Mouse (Mus musculus) stomach, embryonic 14.5 days (tissue): ENCODE measurements around the gene Pclaf. TPM values are rescaled to one million over a fixed set of nuclear protein-coding genes. Genes with fewer than 3 reads are reported as not detected.
A peak's percentile ranks its signal among the peaks of the same experiment; 100 is the strongest.

Experiments used
- ATAC-seq: fragments of 200-750 bp; cut with Nextera tagmentation; 2 replicates; pipeline ENCODE4 v1.8.0; 2017; ENCODE audit warnings: low read depth, moderate TSS enrichment; ENCODE audit not compliant: insufficient number of reproducible peaks, insufficient read depth, low FRiP score
- H3K27ac ChIP-seq: fragments of 300-500 bp; sonication (generic); 2 replicates; pipeline ENCODE4 v1.5.1; 2014; ENCODE audit warnings: mild to moderate bottlenecking, low read length, moderate library complexity, mixed read lengths
- H3K27me3 ChIP-seq: fragments of 300-500 bp; sonication (generic); 2 replicates; pipeline ENCODE4 v1.6.1; 2014; ENCODE audit warnings: low read length, control low read depth, mixed read lengths; ENCODE audit not compliant: control insufficient read depth, insufficient read depth
- H3K36me3 ChIP-seq: fragments of 300-500 bp; sonication (generic); 2 replicates; pipeline ENCODE4 v1.6.1; 2014; ENCODE audit warnings: mild to moderate bottlenecking, control low read depth, low read length, moderate library complexity, mixed read lengths; ENCODE audit not compliant: control insufficient read depth, insufficient read depth
- H3K4me1 ChIP-seq: fragments of 300-500 bp; sonication (generic); 2 replicates; pipeline ENCODE4 v1.6.1; 2014; ENCODE audit warnings: low read length, control low read depth, mixed read lengths; ENCODE audit not compliant: control insufficient read depth, insufficient read depth
- H3K4me2 ChIP-seq: fragments of 300-500 bp; sonication (generic); replicated peaks from 2 replicates; pipeline ENCODE4 v1.6.1; 2014; ENCODE audit warnings: low read depth, low read length, control low read depth
- H3K4me3 ChIP-seq: fragments of 300-500 bp; sonication (generic); 2 replicates; pipeline ENCODE4 v1.5.1; 2014; ENCODE audit warnings: low read depth, low read length, control low read depth
- H3K9ac ChIP-seq: fragments of 300-500 bp; sonication (generic); replicated peaks from 2 replicates; pipeline ENCODE4 v1.6.1; 2014; ENCODE audit warnings: low read depth, mild to moderate bottlenecking, control low read depth, low read length, moderate library complexity, mixed read lengths
- H3K9me3 ChIP-seq: fragments of 300-500 bp; sonication (generic); 2 replicates; pipeline ENCODE4 v1.6.1; 2016; ENCODE audit warnings: low read depth, low read length, control low read depth; ENCODE audit not compliant: control insufficient read depth
- WGBS: fragments of 180-500 bp; shearing (Covaris S2); extraction: QIAGEN DNeasy Blood & Tissue Kit; methylation state at CpG from one replicate; pipeline ENCODE4 v1.1.7; 2014; 5-methylcytosine and 5-hydroxymethylcytosine counted together
- polyA plus RNA-seq: library from polyadenylated mRNA; unstranded; fragments of >200 nt; fragmentation: Nextera tagmentation; extraction: Ambion mirVana; gene quantifications from 2 replicates; pipeline ENCODE4 v1.2.1, GENCODE M21; 2014

Pclaf gene
- polyA plus RNA-seq: 176 and 179 TPM in 2 replicates

DNA sequence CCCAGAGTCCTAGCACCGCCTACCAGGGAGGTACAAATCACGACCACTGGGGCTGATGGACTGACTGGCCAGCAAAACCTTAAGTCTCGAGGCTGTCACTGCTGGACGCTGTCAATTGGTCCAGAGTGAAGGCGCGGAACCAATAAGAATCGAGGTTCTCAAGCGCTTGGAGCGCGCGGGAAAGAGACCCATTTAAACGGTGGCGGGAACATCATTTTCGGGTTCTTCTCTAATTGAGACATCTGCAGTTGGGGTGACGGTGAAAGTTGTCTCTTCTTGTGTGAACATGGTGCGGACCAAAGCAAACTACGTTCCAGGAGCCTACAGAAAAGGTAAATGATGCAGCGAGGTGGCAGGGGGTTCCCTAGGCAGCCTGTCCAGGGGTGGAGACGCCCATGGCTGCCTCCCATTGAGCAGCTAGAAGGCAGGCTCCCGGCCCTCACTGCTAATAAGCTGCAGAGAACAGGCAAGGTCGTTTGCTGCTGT lies at the start of gene Pclaf:
Gene Pclaf, plus strand, starts transcription at position 95 of the 486 bp plus-strand sequence.
- under 1% methylated on average over 21 of the region's 21 CpGs for WGBS
- peak; percentile 97 for ATAC-seq
- H3K27ac ChIP-seq: peak within 1 kb of the TSS; percentile 71; the same call in 1 of the 2 replicates

DNA sequence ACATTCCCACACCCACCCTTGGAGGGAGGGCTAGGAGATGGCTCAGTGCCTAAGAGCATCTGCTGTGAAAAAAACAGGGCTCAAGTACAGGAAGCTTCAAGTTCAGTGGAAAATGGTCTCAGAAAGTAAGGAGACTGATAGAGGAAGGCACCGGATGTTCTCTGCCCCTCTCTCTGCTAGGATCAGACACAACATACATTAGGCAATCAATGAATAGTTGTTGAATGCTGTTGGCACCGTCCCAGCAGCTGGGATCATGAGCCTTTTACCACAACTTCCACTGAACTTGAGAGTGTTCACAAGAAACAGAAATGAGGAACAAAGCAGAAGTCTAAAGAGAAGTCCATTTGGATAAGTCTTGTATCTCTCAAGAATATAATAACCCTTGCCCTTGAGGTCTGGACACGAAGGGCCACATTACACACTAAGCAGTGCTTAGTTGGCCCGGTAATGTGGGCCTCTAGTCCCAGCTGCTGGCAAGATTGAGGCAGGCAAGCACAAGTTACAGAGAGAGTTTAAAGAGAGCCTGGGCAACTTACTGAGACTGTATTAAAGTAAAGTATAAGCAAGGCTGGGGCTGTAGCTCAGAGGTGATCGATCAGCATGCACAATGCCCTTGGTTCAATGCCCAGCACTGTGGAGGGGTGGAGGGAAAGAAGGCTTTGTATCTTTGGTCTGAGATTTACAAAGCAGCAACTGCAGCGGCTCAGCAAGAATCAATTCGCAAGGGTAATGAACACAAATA lies 45.4 kb upstream of the Pclaf start:
- WGBS: 77% methylated on average over 7 of the region's 7 CpGs
- no peak overlapping the region for H3K9ac ChIP-seq
- H3K27ac ChIP-seq: no peak overlapping the region
- H3K36me3 ChIP-seq: peaks cover 8% of the 10 kb centered on the region
- H3K27me3 ChIP-seq: no peaks in the 10 kb centered on the region
- H3K9me3 ChIP-seq: no peaks in the 10 kb centered on the region
- H3K4me1 ChIP-seq: no peaks in the 10 kb centered on the region
- ATAC-seq: no peak
- H3K4me3 ChIP-seq: no peak overlapping the region
- no peak overlapping the region for H3K4me2 ChIP-seq

More for the DNA sequence above, at the start of gene Pclaf:
- H3K9ac ChIP-seq: peak within 1 kb of the TSS; percentile 67
- peaks cover 4% of the 10 kb centered on the region; the same call in 1 of the 2 replicates for H3K36me3 ChIP-seq
- H3K4me2 ChIP-seq: peak within 1 kb of the TSS; percentile 84
- H3K9me3 ChIP-seq: no peaks in the 10 kb centered on the region
- H3K4me1 ChIP-seq: 0 out of 2 replicates have a peak, but pooled peaks cover 5% of the 10 kb centered on the region
- H3K27me3 ChIP-seq: no peaks in the 10 kb centered on the region
- H3K4me3 ChIP-seq: peak within 1 kb of the TSS; percentile 75

DNA sequence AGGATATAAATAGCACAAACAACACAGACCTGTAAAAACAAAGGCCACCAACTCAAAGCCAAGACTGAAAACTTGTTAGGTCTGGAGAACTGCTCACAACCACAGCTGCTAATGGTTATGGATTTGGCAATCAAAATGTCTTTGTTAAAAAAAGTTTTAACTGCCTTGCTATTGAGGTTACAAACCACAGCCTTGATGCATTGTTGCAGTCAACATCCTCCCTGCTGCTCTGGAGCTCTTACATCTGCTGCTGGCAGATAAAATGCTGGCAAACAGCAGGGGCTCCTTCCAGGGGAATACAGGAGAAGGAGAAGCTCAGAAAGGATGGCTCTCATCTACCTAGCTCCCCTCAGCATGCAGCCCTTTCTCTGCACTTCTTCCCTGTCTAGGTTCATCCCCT lies 41.9 kb upstream of the Pclaf start:
- Histone ChIP-seq H3K9me3 (no peaks in the 10 kb centered on the region), H3K9ac (no peak overlapping the region), H3K4me1 (no peaks in the 10 kb centered on the region), H3K4me2 (no peak overlapping the region), H3K27ac (no peak overlapping the region), H3K36me3 (peaks cover 22% of the 10 kb centered on the region), H3K4me3 (no peak overlapping the region), H3K27me3 (no peaks in the 10 kb centered on the region)
- no peak for ATAC-seq

DNA sequence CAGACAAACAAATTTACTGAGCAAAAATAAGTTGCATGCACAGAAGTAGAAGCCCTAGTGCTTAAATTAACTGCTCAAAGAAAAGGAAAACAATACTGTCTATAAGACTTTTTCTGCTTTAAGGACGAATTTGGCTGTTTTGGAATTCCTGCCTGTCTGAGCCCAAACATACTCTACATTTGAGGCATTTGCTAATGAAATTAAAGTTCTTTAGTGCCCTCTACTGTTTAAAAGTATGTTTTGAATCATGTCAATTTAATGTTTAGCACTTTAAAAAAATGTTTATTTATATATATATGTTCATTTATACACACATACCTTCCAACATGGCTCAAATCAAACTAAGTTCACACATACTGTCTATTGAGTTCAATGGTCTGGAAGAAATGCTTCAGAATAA lies 39.8 kb upstream of the Pclaf start:
- 13% methylated on average over 1 of the region's 1 CpGs for WGBS
- ATAC-seq: no peak
- H3K27me3 ChIP-seq: no peaks in the 10 kb centered on the region

DNA sequence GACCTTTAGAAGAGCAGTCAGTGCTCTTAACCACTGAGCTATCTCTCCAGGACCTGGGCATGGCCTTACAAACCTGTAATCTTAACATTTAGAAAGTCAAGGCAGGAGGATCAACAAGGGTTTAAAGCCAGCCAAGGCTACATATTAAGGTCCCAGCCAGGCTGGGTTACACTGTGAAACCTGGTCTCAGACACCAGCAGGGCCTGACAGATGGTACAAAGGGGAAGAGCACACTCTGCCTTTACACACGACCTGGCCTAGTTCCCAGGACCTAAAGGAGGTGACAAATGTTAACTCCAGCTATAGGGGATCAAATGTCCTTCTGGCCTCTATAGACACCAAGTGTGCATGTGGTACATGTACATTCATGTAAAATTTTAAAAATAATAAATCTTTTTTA lies 30.4 kb upstream of the Pclaf start:
- 46% methylated on average over 1 of the region's 1 CpGs for WGBS
- no peak overlapping the region for H3K4me2 ChIP-seq
- H3K4me3 ChIP-seq: no peak overlapping the region
- H3K4me1 ChIP-seq: no peaks in the 10 kb centered on the region
- no peaks in the 10 kb centered on the region for H3K9me3 ChIP-seq
- H3K9ac ChIP-seq: no peak overlapping the region
- H3K36me3 ChIP-seq: peaks cover 30% of the 10 kb centered on the region
- no peak for ATAC-seq
- no peak overlapping the region for H3K27ac ChIP-seq
- no peaks in the 10 kb centered on the region for H3K27me3 ChIP-seq

More for the DNA sequence above, 39.8 kb upstream of the Pclaf start:
- H3K4me3 ChIP-seq: no peak overlapping the region
- no peaks in the 10 kb centered on the region for H3K9me3 ChIP-seq
- H3K4me1 ChIP-seq: no peaks in the 10 kb centered on the region
- no peak overlapping the region for H3K4me2 ChIP-seq
- no peak overlapping the region for H3K9ac ChIP-seq
- H3K36me3 ChIP-seq: peaks cover 22% of the 10 kb centered on the region
- H3K27ac ChIP-seq: no peak overlapping the region

DNA sequence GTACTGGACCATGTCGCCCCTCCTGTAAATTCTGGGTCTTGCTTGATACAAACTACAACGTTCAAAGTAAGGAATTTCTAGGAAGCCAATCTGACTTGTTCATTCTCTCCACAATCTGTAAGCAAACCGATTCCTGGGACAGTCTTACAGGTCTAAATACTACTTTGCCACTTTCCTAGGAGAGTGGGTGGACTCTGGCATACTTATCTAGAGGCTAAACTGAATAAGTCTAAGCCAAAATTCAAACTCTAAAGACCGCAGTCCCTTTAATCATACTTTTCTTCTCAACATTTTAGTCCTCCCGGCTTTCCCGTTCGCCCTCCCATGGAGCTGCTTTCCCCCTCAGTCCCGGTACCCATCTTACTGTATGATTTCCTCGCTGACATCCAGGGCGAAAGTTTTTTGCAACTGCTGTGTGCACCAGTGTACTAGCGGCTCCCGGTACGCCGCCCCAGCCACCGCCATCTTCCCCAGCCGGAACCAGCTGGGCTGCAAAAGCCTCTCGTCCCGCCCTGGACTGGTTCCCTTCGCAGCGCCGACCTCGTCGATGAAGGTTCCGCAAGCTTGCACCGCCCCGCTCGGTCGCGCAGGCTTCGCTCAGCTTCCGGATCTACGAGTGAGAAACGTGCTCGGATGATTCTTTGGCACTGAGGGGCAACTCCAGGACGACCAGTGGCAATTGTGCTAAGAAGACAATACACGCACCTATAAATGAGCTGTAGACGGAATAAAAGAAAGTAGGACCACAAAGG lies 5.3 kb upstream of the Pclaf start:
- Histone ChIP-seq H3K4me2 (peak overlapping the region; percentile 83), H3K4me1 (peaks cover 3% of the 10 kb centered on the region), H3K4me3 (peak overlapping the region; percentile 77), H3K27ac (peak overlapping the region; percentile 80), H3K27me3 (no peaks in the 10 kb centered on the region), H3K36me3 (peaks cover 4% of the 10 kb centered on the region; the same call in 1 of the 2 replicates), H3K9ac (peak overlapping the region; percentile 63), H3K9me3 (no peaks in the 10 kb centered on the region)
- WGBS: under 1% methylated on average over 37 of the region's 37 CpGs
- peak; percentile 95 for ATAC-seq

DNA sequence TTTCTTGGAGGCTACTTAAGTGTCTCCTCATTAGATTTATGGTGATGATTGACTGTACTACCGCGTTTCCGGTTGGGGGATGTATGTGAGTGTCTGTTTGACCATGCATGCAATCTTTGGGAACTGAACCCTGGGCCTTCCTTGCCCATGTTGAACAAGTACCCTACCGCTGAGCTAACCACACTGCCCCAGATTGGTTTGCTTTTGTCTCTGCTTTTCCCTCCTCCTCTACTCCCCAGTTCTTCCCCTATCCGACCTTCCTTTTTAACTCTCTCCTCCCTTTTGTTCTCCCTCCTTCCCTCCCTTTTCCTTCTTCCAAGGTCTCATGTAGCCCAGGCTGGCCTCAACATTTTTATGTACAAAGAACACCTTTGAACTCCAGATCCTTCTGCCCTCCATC lies 1.1 kb downstream of the Pclaf start:
- H3K27ac ChIP-seq: no peak overlapping the region
- H3K4me1 ChIP-seq: 0 out of 2 replicates have a peak, but pooled peaks cover 5% of the 10 kb centered on the region
- no peak for ATAC-seq
- H3K4me2 ChIP-seq: peak overlapping the region; percentile 84
- under 1% methylated on average over 5 of the region's 5 CpGs for WGBS
- H3K4me3 ChIP-seq: peak overlapping the region; percentile 75
- H3K9me3 ChIP-seq: no peaks in the 10 kb centered on the region
- H3K27me3 ChIP-seq: no peaks in the 10 kb centered on the region
- H3K36me3 ChIP-seq: peaks cover 4% of the 10 kb centered on the region; the same call in 1 of the 2 replicates
- peak overlapping the region; percentile 67 for H3K9ac ChIP-seq

DNA sequence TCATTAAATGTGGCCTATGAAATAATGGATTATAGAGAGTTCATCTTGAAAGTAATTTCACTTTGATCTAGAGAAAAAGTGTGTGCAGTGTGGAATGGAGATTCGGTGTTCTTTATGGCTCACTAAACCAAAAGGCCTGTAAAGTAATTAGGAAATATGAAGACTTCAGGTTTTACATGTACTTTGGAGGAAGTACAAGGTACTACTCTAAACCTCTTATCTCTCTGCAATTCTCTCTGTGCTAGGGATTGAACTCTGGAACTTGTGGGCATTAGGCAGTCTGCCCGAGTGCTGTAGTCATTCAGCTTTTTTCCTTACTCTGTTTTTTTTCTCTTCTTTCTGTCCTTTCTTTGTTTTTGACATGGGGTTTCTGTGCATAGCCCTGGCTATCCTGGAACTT lies 6.9 kb downstream of the Pclaf start:
- Histone ChIP-seq H3K9ac (no peak overlapping the region), H3K9me3 (no peaks in the 10 kb centered on the region), H3K4me2 (no peak overlapping the region), H3K4me3 (no peak overlapping the region), H3K27ac (no peak overlapping the region), H3K27me3 (no peaks in the 10 kb centered on the region), H3K4me1 (0 out of 2 replicates have a peak, but pooled peaks cover 2% of the 10 kb centered on the region), H3K36me3 (peaks cover 25% of the 10 kb centered on the region)
- ATAC-seq: no peak
- 89% methylated on average over 2 of the region's 2 CpGs for WGBS
